Mouse (Mus musculus): Measurements from ENCODE around the gene Dxo. TPM values are rescaled to one million over a fixed set of nuclear protein-coding genes. Genes with fewer than 3 reads are reported as not detected.
"Not testable (repeated sequence)": the region's sequence is repeated elsewhere in the genome, so short reads cannot be mapped to it uniquely, and the experiment has no call there.

The Dxo gene
- polyA plus RNA-seq (2016; fragmentation: Nextera tagmentation; extraction: Ambion mirVana): 78.1 and 88.8 TPM in 2 replicates

DNA sequence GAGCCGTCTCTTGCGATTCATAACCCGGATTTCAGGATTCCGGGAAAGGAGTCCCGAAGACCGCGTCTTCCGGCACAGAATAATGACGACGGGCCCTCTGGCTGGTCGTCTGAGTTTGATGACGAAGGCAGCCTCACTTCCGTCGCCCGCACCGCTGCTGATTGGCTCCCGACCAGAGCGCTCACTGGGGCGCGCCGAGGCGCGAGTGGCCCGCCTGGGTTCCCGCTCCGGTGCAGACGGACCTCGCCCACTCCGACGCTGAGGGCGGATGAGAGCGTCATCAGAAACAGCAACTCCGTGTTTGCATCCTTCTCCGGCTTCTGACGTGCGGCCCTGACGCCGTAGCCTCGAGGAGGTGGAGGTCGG lies at the start of gene Dxo, which contains the start of gene Stk19:
TSS of gene Dxo (plus strand) at position 164 of the 366 bp plus-strand sequence.
TSS of gene Stk19 (minus strand) at position 90 of the 366 bp plus-strand sequence.
- Histone ChIP-seq H3K36me3 (replicated peaks) (peaks cover 61% of the 10 kb centered on the region), H3K27ac (replicated peaks) (peak within 1 kb of the TSS; percentile 83), H3K4me3 (peak within 1 kb of the TSS; percentile 78), H3K27me3 (replicated peaks; ENCODE audit: low read depth, poor library complexity, severe bottlenecking) (no peaks in the 10 kb centered on the region), H3K9me3 (no peaks in the 10 kb centered on the region), H3K4me1 (peaks cover 27% of the 10 kb centered on the region)
- under 1% methylated on average over 40 of the region's 40 CpGs for WGBS
- DNase-seq (ENCODE audit: low spot score): peak; percentile 97

DNA sequence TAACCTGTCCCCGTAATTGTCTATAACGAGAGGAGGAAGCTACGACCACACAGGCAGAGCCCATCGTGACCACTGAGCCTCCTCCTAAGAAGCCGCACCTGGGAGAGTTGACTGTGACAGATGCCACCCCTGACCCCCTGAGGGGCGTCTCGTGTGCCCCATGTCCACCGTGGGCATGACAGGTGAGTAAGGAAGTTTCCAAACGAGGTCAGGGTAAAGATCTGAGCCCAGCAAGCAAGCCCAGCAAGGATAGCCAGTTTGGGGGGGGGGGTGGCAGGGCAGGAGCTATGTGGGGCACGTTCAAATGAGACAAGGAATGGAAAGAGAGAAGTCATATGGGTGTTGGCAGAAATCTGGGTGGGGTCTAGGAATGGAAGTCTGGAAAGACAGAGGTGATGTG lies 41.8 kb upstream of the Dxo start:
- H3K4me3 ChIP-seq: no peak overlapping the region
- no peaks in the 10 kb centered on the region for H3K4me1 ChIP-seq
- 83% methylated on average over 10 of the region's 10 CpGs for whole genome bisulfite sequencing
- no peaks in the 10 kb centered on the region for H3K27me3 ChIP-seq (replicated peaks; ENCODE audit: low read depth, poor library complexity, severe bottlenecking)
- H3K36me3 ChIP-seq (replicated peaks): no peaks in the 10 kb centered on the region
- no peak overlapping the region for H3K27ac ChIP-seq (replicated peaks)
- DNase-seq (ENCODE audit: low spot score): no peak
- H3K9me3 ChIP-seq: peaks cover 9% of the 10 kb centered on the region

- Histone ChIP-seq H3K9me3 (peaks cover 7% of the 10 kb centered on the region), H3K27me3 (replicated peaks; ENCODE audit: low read depth, poor library complexity, severe bottlenecking) (no peaks in the 10 kb centered on the region), H3K4me3 (no peak overlapping the region), H3K4me1 (no peaks in the 10 kb centered on the region), H3K36me3 (replicated peaks) (no peaks in the 10 kb centered on the region), H3K27ac (replicated peaks) (no peak overlapping the region)
- WGBS: 68% methylated on average over 9 of the region's 9 CpGs
- peak; percentile 35 for DNase-seq (ENCODE audit: low spot score)
These were observed 41.2 kb upstream of the Dxo start for GRCm38 (mm10) chr17:34795633-34796032.

GRCm38 (mm10) chr17:34796311-34797140 lies 40.3 kb upstream of the Dxo start:
- Histone ChIP-seq H3K36me3 (replicated peaks) (no peaks in the 10 kb centered on the region), H3K9me3 (peaks cover 4% of the 10 kb centered on the region), H3K4me3 (no peak overlapping the region), H3K27ac (replicated peaks) (no peak overlapping the region), H3K27me3 (replicated peaks; ENCODE audit: low read depth, poor library complexity, severe bottlenecking) (no peaks in the 10 kb centered on the region), H3K4me1 (no peaks in the 10 kb centered on the region)
- 90% methylated on average over 8 of the region's 8 CpGs for WGBS
- no peak for DNase-seq (ENCODE audit: low spot score)

- DNase-seq (ENCODE audit: low spot score): peak; percentile 6
- not testable (repeated sequence) for H3K9me3 ChIP-seq; H3K27me3 ChIP-seq (replicated peaks; ENCODE audit: low read depth, poor library complexity, severe bottlenecking); H3K4me1 ChIP-seq; H3K27ac ChIP-seq (replicated peaks); H3K4me3 ChIP-seq; H3K36me3 ChIP-seq (replicated peaks)
- WGBS: 84% methylated on average over 10 of the region's 10 CpGs
These were observed 39.4 kb upstream of the Dxo start for GRCm38 (mm10) chr17:34797211-34797995.

GRCm38 (mm10) chr17:34798071-34798470 lies 38.7 kb upstream of the Dxo start:
- not testable (repeated sequence) for DNase-seq (ENCODE audit: low spot score)

GRCm38 (mm10) chr17:34798866-34799530 lies 37.8 kb upstream of the Dxo start:
- WGBS: 88% methylated on average over 17 of the region's 17 CpGs
- H3K27me3 ChIP-seq (replicated peaks; ENCODE audit: low read depth, poor library complexity, severe bottlenecking): no peaks in the 10 kb centered on the region
- H3K4me1 ChIP-seq: no peaks in the 10 kb centered on the region
- H3K27ac ChIP-seq (replicated peaks): no peak overlapping the region
- no peak overlapping the region for H3K4me3 ChIP-seq
- DNase-seq (ENCODE audit: low spot score): no peak
- H3K36me3 ChIP-seq (replicated peaks): no peaks in the 10 kb centered on the region
- no peaks in the 10 kb centered on the region for H3K9me3 ChIP-seq

More at GRCm38 (mm10) chr17:34798071-34798470, 38.7 kb upstream of the Dxo start:
- not testable (repeated sequence) for H3K4me3 ChIP-seq; H3K36me3 ChIP-seq (replicated peaks); H3K9me3 ChIP-seq; H3K4me1 ChIP-seq; H3K27me3 ChIP-seq (replicated peaks; ENCODE audit: low read depth, poor library complexity, severe bottlenecking); H3K27ac ChIP-seq (replicated peaks)
- WGBS: 81% methylated on average over 7 of the region's 7 CpGs

DNA sequence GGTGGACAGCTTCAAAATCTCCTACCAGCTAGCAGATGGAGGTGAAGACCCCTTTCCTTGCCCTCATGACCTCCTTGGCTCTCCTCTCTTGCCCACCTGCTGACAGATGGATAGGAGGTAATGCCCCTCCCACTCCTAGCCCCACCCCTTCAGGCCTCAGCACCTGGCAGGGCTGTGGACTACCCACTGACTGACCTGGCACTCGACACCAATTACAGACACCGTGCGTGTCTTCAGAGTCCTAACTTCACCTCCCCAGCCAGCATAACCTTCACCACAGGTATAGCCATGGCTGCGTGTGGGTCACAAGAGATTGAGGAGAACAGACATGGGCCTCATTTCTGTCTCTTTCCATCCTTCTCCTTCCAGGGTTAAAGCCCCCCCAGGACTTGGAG lies 37.3 kb upstream of the Dxo start:
- Histone ChIP-seq H3K27ac (replicated peaks) (no peak overlapping the region), H3K36me3 (replicated peaks) (no peaks in the 10 kb centered on the region), H3K4me1 (no peaks in the 10 kb centered on the region), H3K27me3 (replicated peaks; ENCODE audit: low read depth, poor library complexity, severe bottlenecking) (no peaks in the 10 kb centered on the region), H3K4me3 (no peak overlapping the region), H3K9me3 (no peaks in the 10 kb centered on the region)
- 92% methylated on average over 4 of the region's 4 CpGs for WGBS
- DNase-seq (ENCODE audit: low spot score): no peak

DNA sequence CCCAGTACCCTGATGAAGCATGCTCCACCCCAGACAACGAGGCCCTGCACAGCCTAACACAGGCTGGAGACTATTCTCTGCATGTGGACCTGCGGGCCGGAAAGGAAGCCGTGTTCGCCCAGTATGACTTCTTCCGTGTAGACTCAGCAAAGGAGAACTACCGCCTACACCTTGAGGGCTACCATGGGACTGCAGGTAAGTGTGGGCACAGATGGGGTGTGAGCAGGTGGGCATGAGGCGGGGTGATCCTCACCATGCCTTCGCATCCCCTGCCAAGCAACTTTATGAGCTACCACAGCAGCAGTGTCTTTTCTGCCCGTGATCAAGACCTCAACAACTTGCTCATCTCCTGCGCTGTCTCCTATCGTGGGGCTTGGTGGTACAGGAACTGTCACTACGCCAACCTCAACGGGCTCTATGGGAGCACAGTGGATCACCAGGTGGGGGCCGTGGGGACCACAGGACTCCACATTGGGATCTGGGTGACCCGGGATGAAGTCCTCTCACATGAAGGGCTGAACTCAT lies 36.0 kb upstream of the Dxo start:
- H3K4me1 ChIP-seq; H3K27me3 ChIP-seq (replicated peaks; ENCODE audit: low read depth, poor library complexity, severe bottlenecking); H3K27ac ChIP-seq (replicated peaks); DNase-seq (ENCODE audit: low spot score); H3K4me3 ChIP-seq; H3K36me3 ChIP-seq (replicated peaks); H3K9me3 ChIP-seq: not testable (repeated sequence)
- WGBS: 90% methylated on average over 16 of the region's 16 CpGs

GRCm38 (mm10) chr17:34802756-34803155 lies 34.1 kb upstream of the Dxo start:
- not testable (repeated sequence) for DNase-seq (ENCODE audit: low spot score); H3K4me1 ChIP-seq
- WGBS: 94% methylated on average over 9 of the region's 9 CpGs

GRCm38 (mm10) chr17:34803367-34803766 lies 33.5 kb upstream of the Dxo start:
- H3K4me1 ChIP-seq; H3K27me3 ChIP-seq (replicated peaks; ENCODE audit: low read depth, poor library complexity, severe bottlenecking); H3K9me3 ChIP-seq; H3K27ac ChIP-seq (replicated peaks); H3K36me3 ChIP-seq (replicated peaks); DNase-seq (ENCODE audit: low spot score); H3K4me3 ChIP-seq: not testable (repeated sequence)
- 92% methylated on average over 6 of the region's 6 CpGs for WGBS

More at GRCm38 (mm10) chr17:34802756-34803155, 34.1 kb upstream of the Dxo start:
- H3K36me3 ChIP-seq (replicated peaks); H3K27ac ChIP-seq (replicated peaks); H3K27me3 ChIP-seq (replicated peaks; ENCODE audit: low read depth, poor library complexity, severe bottlenecking); H3K9me3 ChIP-seq; H3K4me3 ChIP-seq: not testable (repeated sequence)

- not testable (repeated sequence) for H3K27ac ChIP-seq (replicated peaks); H3K27me3 ChIP-seq (replicated peaks; ENCODE audit: low read depth, poor library complexity, severe bottlenecking); H3K36me3 ChIP-seq (replicated peaks); DNase-seq (ENCODE audit: low spot score); H3K4me1 ChIP-seq; H3K9me3 ChIP-seq; H3K4me3 ChIP-seq
- WGBS: 81% methylated on average over 6 of the region's 6 CpGs
These were observed 32.5 kb upstream of the Dxo start, which contains the start of gene Cyp21a1 for GRCm38 (mm10) chr17:34804301-34804700. TSS of gene Cyp21a1 (minus strand) at chr17:34804561.

Measured in embryonic facial prominence, embryonic 10.5 days (tissue).